Mouse (Mus musculus) adipocyte (in vitro differentiated cells): ENCODE data around the gene Cdhr3.
"Not testable (repeated sequence)": the region's sequence is repeated elsewhere in the genome, so short reads cannot be mapped to it uniquely, and the experiment has no call there.

Experiments used
- DNase-seq: peaks from one replicate; pipeline ENCODE4 v3.0.0-alpha.2; 2016; ENCODE audit warnings: low spot score

The Cdhr3 gene

DNA sequence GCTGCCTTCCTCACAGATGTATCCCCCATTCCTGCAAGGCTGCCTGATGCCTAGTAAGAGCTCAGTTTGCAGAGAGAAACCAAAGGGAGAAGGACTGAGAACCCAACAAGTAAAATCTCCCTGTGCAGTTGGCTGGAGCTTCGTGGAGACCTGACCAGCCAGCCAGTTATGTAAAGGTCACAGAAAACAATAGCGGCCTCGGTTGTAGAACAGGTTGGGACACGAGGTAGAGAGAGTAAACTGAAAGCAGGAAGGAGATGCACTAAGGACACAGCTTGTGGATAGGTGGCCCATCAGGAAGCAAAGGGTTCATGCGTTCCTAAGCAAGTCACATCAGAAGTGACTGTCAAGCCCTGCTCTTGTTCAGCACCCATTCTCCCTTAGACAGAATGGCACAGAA, 86.8 kb downstream of the Cdhr3 start:
- no peak for DNase-seq

DNA sequence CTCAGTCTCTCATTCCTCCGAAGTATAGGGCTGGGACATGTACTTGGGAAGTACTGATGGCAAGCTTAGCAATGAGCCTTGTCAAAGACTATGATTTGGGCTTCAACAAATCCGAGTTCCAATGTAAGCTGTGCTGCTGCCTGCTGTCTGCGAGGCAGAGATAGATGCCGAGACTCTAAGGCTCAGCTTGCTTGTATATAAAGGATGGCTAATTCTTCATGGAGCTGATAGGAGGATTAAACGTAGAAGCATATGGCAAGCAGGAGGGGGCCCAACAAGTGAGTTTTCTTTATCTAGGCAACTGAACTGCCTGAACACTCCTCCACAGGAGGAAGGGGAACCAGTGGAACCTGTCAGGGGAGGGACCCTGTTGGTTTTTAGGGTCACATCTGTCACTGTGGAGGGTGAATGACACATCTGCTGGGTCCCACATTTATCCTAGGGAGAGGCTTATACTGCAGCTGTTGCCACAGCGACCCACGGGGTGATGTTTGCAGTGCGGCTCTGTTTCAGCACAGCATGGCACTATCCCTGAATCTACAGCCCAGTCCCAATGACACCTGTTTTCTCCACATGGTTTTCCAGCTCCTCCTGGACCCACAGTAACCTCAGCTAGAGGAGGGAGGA, 89.2 kb downstream of the Cdhr3 start:
- no peak for DNase-seq

DNA sequence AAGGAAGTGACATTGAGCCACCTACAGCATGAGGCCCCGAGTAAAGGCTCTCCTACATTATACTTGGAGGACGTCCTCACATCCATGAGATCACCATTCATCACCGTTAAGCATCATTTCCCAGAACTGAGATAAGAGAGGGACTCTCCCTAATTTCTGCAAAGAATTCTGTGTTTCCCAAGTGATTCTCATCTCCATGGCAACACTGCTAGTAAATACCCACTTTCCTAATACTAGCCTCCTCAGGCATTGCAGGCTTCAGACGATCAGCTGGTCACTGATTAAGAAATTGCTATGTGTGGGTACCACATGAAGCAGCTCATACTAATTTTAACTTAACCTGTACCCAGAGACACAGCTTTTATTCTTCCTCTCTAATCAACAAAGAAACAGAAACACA, 92.3 kb downstream of the Cdhr3 start:
- no peak for DNase-seq

DNA sequence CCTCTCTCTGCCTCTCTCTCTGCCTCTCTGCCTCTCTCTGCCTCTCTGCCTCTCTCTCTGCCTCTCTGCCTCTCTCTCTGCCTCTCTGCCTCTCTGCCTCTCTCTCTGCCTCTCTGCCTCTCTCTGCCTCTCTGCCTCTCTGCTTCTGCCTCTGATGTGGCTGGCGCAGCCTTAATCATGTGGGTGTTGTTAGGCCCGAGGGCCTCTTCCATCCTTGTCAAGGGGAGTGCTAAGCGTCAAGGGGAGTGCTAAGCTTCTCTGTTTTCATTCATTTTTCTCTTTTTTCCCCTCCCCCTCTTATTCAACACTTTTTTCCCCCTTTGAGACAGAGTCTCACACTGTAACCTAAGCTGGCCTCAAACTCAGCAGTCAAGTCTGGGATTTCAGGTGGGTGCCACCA, 92.9 kb downstream of the Cdhr3 start:
- DNase-seq = not testable (repeated sequence)

DNA sequence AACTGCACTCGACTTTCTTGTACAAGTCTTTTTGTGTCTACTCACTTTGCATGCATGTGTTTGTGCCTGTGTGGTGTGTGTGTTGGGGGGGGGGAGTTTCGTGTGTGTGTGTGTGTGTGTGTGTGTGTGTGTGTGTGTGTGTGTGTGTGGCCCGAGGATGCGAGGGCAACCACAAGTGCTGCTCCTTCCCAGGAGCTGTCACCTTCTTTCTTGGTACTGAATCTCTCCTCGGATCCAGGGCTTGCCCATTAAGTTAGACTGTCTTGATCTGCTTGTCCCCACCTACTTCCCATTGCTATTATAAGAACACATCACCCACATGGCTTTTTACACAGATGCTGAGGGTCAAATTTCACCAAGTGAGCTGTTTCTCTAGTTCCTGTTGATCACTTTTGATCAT, 93.9 kb downstream of the Cdhr3 start:
- no peak for DNase-seq

DNA sequence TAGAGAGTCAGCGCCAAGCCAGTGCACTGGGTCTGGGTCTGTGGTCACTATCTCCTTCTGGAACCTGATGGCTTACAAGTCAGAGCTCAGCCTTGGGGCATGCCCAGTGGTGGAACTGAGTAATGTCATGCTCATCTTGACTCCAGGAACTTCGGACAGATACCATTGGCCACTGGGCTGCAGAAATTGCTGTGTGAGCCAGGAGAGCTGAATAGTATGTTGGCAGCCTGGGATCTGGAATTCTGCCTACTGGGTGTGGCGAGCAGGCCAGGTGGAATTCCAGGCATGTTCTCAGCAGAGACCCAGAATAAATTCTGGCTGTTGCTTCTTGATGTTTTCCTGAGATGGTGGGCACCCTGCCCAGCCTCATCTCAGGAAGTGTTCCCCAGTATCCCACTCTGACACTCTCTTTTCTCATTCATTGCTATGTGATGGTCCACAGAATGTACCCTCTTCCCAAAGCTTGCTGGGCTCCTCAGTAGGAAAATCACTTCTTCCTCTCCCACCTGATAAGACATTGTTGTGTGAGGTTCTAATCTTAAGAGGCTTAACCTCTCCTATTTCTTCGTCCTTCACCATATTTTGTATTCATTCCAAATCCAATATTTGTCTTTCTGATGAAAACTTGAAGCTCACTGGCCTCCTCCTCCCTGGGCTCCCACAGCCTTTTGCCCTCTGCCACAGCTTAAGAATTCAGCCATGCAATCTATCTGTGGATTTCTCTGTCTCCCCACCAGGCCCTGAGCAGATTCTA, 97.4 kb downstream of the Cdhr3 start:
- peak; percentile 37 for DNase-seq

DNA sequence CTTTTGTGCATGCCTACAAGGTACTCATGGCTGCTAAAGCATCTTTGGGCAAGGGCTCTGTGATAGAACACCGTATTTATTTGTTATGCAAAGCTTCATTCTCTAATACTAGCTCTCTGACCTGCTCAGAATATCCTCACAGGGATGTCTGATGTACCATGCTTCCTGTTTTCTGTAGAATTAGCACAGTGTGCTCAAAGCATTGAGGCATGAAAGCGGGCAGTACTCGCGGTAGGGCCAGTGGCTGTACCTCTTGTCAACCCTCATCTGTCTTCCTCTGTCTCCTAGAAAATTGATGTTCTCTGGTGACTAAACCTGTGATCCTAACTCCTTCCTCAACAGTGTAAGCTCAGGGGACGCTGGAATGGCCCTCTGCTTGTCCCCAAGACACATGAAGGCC, 98.6 kb downstream of the Cdhr3 start:
- DNase-seq = no peak

DNA sequence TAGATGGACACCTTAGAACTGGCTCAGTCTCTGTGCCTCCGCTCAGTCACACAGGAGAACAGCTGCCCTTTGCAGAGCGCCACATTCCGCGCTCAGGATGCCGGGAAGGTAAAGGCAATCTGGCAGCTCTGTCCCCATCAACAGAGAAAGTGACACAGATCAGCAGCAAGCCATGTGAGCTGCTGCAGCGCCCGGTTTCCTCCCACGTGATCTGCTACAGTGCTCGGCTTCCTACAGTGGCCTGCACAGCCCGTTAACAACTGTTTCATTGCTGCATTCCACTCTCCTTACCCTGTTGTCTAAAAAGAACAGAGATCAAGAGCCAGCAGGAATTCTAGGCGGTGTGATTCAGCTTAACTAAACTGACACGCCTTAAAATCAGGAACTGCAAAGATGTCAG, 102.9 kb downstream of the Cdhr3 start:
- DNase-seq = no peak

DNA sequence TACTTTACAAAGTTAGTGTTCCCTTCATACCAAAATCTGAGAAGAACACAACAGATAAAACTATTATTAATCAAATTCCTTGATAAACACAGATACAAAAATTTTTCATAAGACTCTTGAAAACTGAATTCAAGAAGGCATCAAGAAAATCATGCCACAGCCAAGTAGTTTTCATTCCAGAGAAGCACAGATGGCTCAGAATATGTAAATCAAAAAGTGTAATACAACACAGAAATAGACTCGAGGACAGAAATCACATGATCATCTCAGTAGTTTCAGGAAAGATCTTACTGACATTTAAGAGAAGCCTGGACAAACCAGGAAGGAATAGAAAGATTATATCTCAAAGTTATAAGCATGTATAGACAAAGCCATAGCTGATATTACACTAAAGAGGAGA, 106.4 kb downstream of the Cdhr3 start:
- DNase-seq = no peak
